Mouse (Mus musculus) cerebellum, adult (tissue): ENCODE measurements around the gene Odf3b.

Experiments
- ATAC-seq: cut with Nextera tagmentation; 2 replicates; pipeline ENCODE4 v1.9.2; 2017; ENCODE audit warnings: mild to moderate bottlenecking, moderate library complexity, mixed read lengths; ENCODE audit not compliant: insufficient number of reproducible peaks, low FRiP score, low TSS enrichment

Odf3b gene

GRCm38 (mm10) chr15:89376957-89377356 lies 2.1 kb downstream of the Odf3b start, which contains the start of gene Tymp:
Gene Tymp (minus strand): TSS chr15:89377039.
- no peak for ATAC-seq

DNA sequence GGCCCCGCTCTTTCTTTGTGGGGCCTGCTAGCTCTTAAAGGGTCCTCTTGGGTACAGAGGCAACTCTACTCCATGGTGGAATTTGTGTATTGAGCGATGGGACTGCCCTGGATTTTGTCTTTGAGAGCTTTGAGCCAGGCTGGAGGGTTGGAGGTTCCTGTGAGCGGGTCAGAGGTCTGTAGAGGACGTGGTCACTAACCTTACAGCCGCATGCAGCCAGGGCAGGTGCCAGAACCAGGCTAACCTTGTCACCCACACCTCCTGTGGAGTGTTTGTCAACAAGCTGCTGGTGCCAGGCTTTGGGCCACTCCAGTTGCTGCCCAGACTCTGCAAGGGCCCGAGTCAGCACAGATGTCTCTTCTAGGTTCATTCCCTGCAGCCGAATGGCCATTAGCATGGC lies 3.0 kb downstream of the Odf3b start:
- ATAC-seq: no peak

DNA sequence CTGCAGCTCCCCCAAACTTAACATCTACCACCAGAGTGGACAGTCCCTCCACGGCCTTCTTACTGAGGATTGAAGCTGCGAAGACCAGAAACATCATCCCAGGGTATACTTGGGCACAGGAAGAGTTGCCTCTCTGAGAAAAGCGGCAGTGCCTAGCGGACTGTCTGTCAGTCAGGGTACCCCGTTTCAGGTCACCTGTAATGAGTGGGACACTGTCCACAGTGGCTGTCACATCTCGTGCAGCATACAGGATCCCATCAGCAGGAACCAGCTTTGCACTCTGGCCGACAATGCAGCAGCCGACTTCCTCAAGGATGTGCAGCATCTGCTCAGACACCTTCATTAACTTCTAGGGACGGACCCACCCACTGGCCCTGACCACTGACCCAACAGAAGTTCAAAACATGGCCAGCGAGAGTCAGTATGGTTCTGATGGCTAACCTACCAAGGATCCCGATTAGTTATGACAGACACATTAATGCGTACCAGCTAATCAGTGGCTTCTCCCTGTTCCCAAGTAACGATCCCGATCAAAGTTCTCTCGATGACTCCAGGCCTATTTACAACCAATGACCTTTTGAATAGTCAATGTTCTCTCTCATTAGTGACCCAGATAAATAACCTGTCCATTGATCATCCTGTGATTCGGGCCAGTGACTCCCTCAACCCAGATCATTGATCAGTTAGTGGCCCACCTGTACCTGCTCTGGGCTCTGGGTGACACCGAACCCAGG lies 4.1 kb downstream of the Odf3b start:
- no peak for ATAC-seq

DNA sequence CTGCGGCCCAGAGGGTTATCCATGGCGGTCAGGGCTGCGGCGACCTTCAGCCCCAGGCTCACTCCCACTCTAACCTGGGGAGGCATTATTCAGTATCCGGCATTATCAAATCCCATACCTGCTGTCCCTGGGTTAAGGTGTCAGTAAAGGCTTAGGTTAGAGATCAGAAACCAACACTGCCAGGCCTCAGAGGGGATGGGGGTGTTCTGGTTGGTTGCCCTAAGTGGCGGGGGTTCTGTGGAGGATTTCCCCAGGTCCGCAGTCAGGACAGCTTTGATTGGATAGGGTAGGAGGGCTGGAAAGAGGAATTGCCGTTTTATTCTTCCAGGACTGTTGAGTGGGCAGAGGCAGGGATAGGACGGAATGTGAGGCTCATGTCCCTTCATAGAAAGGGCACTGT lies 4.7 kb downstream of the Odf3b start:
- ATAC-seq: no peak

DNA sequence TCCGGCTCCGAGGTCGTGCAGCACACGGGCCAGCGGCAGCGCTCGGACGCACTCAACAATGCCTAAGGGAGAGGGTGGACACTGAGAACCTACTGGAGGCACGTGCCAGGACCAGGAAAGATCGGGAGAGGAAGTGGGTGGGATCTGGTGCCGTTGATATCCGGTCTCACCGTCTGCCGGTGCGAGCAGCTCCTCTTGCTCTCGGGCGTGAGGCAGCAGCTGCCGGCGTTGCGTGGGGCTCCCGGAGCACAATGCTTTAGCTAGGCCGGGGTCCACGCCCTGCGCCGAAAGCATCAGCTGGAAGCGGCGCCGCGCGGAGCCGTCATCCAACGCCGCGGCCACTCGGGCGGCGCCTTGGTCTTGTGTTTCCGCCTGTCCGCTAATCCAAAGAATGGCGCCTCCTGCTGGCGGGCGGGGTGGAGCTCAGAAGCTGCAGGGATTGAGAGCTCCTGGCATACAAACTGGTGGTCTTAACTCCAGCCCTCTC lies 5.3 kb downstream of the Odf3b start, which contains the start of gene Sco2:
Gene Sco2, minus strand, starts transcription at position 85 of the 487 bp plus-strand sequence.
- peak; percentile 53; the same call in 1 of the 2 replicates for ATAC-seq

DNA sequence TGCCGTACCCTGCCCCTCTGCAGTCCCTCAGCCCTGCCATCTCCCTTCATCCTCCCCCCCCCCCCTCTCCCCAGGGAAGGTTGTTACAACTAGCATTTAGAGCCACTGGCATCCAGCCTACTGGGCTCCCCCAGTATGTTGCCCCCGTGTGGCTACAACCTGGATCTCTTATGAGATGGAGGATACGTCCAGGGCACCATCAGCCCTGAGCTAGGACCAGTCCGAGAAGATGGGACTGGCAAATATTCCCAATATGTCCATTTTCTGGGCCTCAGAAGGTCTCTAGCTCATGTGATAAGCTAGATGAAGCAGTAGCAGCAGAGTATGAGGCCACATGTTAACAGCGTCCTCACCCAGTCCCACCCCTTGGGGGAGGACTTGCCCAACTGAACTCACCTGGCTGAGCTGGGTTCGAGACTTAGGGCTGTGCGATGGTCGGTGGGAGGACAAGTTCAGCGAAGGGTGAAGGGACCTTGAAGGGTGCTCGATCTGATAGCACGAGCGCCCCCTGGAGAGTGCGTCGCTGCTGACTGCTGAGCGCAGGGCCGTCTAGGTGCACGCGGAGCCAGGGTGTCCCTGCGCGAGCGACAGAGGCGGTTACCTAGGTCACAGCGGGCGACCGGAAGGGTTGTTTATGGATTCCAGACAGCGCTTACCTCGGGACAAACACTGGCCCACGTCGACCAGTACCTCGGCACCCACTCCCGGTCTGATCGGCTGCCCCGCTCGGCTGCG lies 5.9 kb downstream of the Odf3b start:
- ATAC-seq: peak; percentile 22; the same call in 1 of the 2 replicates

DNA sequence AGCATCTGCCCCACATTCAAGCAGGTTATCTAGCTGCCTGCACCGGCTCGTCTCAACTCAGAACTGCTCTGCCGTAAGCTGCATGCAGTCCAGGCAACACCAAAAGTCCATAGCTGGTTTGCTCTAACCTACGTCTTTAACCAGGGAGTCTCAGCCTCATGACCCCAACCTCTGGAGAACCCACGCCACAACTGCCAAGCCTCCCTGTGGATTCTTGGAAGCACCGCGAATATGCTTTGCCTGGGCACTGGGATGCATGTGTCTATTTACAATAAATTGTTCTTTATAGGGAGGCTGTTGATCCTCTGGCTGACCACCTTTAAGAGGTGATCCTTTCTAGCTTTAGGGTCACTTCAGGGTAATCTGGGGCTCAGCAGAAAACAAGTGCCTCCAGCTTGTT lies 6.5 kb downstream of the Odf3b start:
- no peak for ATAC-seq

GRCm38 (mm10) chr15:89372068-89372467 lies 7.0 kb downstream of the Odf3b start:
- no peak for ATAC-seq

DNA sequence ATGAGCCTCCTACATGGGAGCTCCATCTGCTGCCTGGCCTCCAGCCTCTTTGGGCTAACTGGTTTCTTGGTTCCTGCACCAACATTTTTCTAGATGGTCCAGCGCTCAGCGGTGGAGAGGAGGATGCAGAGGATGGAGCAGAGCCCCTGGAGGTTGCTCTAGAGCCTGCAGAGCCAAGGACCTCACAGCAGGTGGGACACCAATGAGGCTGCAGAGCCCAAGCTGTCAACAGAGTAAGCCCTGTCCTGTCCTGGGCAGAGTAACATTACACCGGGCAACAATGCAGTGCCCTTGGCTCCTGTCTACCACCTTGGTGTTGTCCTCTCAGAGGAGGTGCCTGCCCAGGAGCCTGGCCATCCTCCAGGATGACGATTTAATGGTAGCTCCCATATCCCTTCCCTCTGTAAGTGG lies 13.9 kb downstream of the Odf3b start:
- ATAC-seq: peak; percentile 89

GRCm38 (mm10) chr15:89363051-89363450 lies 16.0 kb downstream of the Odf3b start:
- ATAC-seq: no peak

- ATAC-seq: no peak
These were observed 20.3 kb downstream of the Odf3b start for GRCm38 (mm10) chr15:89358784-89359183.

GRCm38 (mm10) chr15:89356372-89356771 lies 22.7 kb downstream of the Odf3b start:
- ATAC-seq: no peak

DNA sequence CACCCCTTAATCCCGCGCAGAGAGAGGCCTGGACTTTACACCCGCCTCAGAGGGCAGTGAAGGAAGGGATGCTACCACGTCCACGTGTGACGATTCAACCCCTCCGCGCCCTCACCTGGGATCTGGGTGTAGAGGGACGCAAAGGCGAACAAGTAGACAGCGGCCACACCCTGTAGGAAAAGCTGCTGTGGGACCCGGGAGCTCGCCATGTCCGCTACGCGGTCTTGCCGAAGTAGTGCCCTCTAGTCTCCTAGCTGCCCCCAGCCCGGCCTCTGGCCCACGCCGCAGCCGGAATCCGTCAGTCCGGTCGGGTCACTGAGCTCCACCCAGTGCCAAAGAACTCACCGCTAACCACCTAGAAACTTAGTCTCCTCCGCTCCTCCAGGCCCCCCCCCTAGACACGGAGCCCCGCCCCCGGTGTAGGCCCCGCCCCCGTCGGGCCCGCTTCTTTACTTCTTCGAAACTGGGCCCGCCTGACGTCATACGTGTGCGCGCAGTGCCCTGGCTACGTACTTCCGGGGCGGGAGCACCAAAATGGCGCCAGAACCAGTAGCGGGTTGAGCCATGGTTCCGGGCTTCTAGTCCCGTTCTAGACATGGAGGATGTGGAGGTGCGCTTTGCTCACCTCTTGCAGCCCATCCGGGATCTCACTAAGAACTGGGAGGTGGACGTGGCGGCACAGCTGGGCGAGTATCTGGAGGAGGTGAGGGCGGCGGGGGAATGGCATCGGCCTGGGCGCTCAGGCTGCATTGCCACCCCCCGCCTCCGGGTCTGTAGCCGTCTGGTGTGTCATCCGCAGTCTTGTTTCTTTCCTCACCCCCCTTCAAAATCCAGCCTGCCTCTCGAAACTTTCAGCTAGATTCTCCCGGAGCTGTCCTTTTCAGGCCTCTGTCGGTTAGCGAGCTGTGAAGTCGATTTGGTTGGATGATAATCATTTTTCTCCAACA lies 23.6 kb downstream of the Odf3b start, which contains the start of the genes Lmf2 and Ncaph2:
Gene Lmf2, minus strand, starts transcription at position 419 of the 947 bp plus-strand sequence.
Gene Ncaph2, plus strand, starts transcription at position 479 of the 947 bp plus-strand sequence.
- peak; percentile 71; the same call in 1 of the 2 replicates for ATAC-seq

DNA sequence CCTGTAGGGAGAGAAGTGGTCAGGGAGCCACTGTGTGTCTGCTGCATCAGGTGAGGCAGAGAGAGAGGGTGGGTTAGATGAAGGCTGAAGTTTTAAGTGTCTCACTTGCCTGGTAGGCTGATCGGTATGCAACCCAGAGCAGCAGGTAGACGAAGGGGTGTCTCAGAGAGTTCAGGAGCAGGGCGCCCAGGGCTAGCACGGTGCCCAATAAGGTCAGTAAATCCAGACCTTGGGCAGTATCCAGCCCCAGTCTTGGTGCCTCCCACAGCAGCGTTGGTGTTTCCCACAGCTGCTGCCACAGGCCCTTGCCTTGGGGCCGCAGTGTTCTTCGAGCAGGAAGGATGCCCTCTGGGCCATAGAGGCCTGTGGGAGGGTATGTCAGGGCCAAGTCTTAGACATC lies 24.6 kb downstream of the Odf3b start:
- no peak for ATAC-seq

DNA sequence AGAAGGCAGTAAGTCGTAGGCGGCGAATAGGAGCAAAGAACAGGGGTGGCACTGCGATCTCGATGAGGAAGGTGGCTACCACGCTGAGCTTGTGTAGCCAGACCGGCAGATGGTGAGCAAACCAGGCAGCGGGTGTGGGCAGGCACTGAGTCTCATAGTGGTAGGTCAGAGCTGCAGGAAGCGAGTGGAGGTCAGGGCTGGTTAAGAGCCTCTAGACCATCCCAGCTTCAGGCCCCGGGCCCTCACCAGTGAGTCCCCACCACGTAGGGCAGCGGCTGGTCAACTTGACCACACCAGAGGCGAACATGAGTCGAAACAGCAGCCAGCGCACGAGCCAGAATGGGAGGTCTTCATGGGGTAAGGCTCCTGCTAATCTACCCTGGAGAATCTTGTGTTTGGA lies 25.2 kb downstream of the Odf3b start:
- no peak for ATAC-seq

DNA sequence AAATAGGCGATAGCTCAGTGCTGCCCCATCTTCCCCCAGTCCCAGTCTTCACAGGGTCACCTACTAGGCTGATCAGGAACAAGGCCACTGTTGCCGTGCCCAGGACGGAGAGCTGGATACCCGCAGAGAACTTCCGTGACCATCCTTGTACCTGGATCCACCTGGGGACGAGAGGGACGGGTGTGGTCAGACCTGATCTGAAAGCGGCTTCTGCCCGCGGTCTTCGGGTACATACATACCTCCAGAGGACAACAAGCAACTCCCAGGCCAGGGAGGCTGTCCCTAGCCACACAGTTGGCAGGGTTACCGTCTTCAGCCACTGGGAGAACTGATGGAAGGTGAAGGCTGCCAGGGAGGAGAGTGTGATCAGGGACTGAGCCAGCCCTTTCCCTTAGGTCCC lies 26.3 kb downstream of the Odf3b start:
- no peak for ATAC-seq

DNA sequence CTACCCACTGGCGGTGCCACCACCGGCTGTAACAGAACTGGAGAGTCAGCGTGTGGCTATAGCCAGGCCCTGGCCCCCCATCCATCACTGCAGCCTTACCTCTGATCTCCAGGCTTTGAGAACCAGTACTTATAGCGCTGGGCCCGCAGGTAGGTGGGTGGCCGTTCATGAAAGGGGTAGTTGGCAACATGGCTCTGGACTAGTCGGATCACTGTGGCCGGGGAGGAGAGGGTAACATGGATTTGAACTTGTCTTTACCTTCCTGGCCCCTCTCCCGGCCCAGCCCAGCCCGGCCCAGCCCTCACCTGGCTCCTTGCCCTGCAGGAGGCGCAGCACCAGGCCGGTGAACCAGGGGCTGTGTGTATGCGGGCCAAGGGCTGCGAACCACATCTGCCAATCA lies 27.0 kb downstream of the Odf3b start:
- no peak for ATAC-seq

GRCm38 (mm10) chr15:89351302-89351701 lies 27.8 kb downstream of the Odf3b start:
- no peak for ATAC-seq

DNA sequence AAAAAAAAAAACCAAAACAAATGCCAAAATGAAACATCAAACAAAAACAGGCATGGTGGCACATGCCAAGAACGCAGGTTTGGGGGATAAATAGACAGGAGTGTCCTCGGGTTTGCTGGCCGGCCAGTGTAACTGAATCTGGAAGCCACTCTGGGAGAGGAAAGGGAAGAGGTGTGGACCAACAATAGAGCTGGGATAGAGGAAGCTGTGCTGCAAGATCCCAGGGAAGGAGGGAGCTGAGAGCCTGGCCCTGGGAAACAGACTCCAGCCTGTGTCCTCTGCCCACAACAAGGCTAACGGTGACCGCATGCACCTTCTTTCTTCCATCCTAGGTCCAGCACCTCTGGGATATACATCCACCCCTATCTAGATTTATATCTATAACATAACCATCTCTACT lies 28.6 kb downstream of the Odf3b start:
- no peak for ATAC-seq

- ATAC-seq: no peak
These were observed 35.8 kb downstream of the Odf3b start for GRCm38 (mm10) chr15:89343325-89343724.
